12 mouse cellular contexts compared by ENCODE assay signal in the genomic region with DNA sequence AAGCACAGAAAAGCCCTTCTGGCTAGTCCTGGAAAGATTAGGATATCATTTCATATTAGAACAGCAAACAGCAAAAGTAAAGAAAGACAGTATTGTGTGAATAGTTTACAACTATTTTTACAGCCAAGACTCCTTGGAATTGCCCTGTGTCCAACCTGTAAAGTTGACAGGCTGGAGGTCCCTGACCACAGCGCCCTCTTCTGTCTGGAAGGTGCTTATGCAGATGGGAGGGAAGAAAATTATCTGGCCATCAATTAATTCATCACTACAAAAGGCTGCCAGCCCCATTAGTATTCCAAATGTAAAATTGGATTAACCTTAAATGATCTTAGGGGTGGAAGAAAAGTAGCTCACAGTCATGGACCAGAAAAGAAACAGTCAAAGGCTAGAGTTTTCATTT.
A peak's percentile ranks its signal among the peaks of the same experiment; 100 is the strongest.
DNase-seq lines count a peak whose midpoint lies in the region; TF ChIP-seq lines count a peak whose summit lies in the region.
"Had no signal": no experiment of that assay in that cellular context is flagged by ENCODE, and none has a peak within 500 bp of the region (broad histone marks: within the 10 kb centered on the region; RNA-seq: fewer than 3 reads in every experiment).

No protein-coding gene starts in this region.

- DNase-seq in adrenal gland, postnatal 10 days, result peak; percentile 15
- no peak for DNase-seq in adrenal gland, postnatal 4 days (ENCODE audit: low spot score in 2 of 2)
- DNase-seq in left cerebral cortex, adult 2 months (ENCODE audit: extremely low spot score in 1 of 2, low spot score in 2 of 2), result no peak
- no peak for DNase-seq in left cerebral cortex, postnatal 14 days (ENCODE audit: low spot score in 2 of 2)
- DNase-seq in adrenal gland, postnatal 14 days, result peak; percentile 47
- peak; percentile 7 for DNase-seq in lung, postnatal 10 days
- no peak for DNase-seq in urinary bladder, postnatal 4 days (ENCODE audit: low spot score in 2 of 2)
- no peak for DNase-seq in layer of hippocampus, adult 18-20 months (ENCODE audit: low spot score in 2 of 2)
- DNase-seq: cerebellum, adult 11-12 months; thymus, postnatal 36 days had no signal

- intact Hi-C loops in left cerebral cortex, adult 2 months (cut with DNase I), result no loop called here
- intact Hi-C loops in left cerebral cortex, postnatal 14 days (cut with DNase I), result no loop called here

- peak; percentile 46 for TF ChIP-seq CTCF in left cerebral cortex, adult 2 months (IDR thresholded peaks at IDR 0.05)

- H3K4me3 ChIP-seq in left cerebral cortex, adult 2 months, result no peak overlapping the region
- H3K4me3 ChIP-seq: heart, embryonic 10.5 days; midbrain, embryonic 12.5 days had no signal

- H3K27ac ChIP-seq in left cerebral cortex, adult 2 months, result no peak overlapping the region
- H3K27ac ChIP-seq: heart, embryonic 10.5 days; midbrain, embryonic 12.5 days had no signal

Comparison
In these comparisons a context has a peak if more than half of its experiments do, and no peak if none do; other contexts are left out.
1. DNase-seq: peak in adrenal gland, postnatal 10 days (single experiment), adrenal gland, postnatal 14 days (single experiment) and lung, postnatal 10 days (single experiment); none in adrenal gland, postnatal 4 days (0 of 2), left cerebral cortex, adult 2 months (0 of 2), left cerebral cortex, postnatal 14 days (0 of 2), urinary bladder, postnatal 4 days (0 of 2) and layer of hippocampus, adult 18-20 months (0 of 2).